Mouse (Mus musculus) cortical plate, adult 2 months (tissue): ENCODE data around the gene Sec63.

Source experiments
- CTCF ChIP-seq: fragments of 200-500 bp; IDR thresholded peaks from 2 replicates; pipeline ENCODE4 v1.5.1; 2011; ENCODE audit warnings: mild to moderate bottlenecking, control low read depth, low read length; ENCODE audit not compliant: insufficient read depth; ENCODE audit errors: extremely low read depth
- POLR2A ChIP-seq: fragments of 200-500 bp; IDR thresholded peaks from 2 replicates; pipeline ENCODE4 v1.6.1; 2011; ENCODE audit warnings: mild to moderate bottlenecking, low read length, control low read depth; ENCODE audit not compliant: insufficient read depth; ENCODE audit errors: extremely low read depth

GRCm38 (mm10) chr10:42873077-42873595, 111.8 kb downstream of the Sec63 start:
- TF ChIP-seq CTCF (no peak), POLR2A (no peak)
